Mouse (Mus musculus) CD4-positive helper T cell, adult 2 months (primary cell): ENCODE measurements around the gene Cpeb3.
"Not testable (repeated sequence)": the region's sequence is repeated elsewhere in the genome, so short reads cannot be mapped to it uniquely, and the experiment has no call there.

ENCODE experiments used
- DNase-seq: peaks from one replicate; pipeline ENCODE4 v3.0.0-alpha.2; 2012; ENCODE audit warnings: low read depth, missing footprints, low spot score

Gene Cpeb3

DNA sequence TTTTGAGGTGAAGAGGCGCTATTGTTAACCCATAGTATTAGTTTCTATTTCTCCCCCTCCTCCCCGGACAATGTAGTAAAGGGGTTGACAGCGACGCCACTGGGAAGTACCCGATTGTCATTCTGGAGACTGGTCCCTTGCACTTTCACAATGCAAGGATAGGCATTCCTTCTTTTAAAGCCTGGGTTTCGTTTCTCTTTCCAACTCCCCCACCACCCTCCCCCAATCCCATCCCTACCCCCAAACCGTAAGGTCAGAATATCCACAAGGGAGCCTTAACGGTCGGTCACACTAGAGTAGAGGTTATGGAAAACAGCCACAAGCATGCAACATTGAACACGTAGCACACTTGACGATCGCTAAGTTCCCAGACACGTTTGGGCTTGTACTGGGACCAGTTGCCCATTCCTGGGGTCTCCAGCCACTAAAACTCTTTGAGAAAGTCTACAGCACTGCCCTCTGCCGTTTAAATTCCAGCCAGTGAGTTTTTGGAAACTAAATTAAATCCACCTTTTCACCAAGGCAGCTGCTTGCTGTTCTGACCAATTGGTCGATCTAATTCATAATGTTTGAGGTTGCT is at the start of gene Cpeb3:
Gene Cpeb3, minus strand, starts transcription at position 426 of the 580 bp plus-strand sequence.
- DNase-seq = peak; percentile 55

DNA sequence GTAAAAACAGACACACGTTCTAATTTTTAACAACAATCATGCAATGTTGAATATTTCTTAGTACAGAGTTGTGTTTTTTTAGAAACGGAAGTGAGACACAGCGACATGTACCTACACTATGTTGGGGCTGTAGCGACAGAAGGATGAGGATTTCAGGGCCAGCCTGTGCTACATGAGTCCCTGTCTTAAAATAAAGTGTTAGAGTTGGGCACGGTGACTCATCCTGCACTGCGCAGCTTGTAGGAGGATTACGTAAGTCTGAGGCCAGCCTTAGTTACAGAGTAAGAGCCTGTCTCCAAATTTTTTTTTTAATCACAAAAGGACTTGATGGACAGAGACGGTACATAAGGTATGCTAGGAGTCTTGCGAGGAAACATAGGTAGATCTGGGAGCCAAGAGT is 46.9 kb upstream of the Cpeb3 start:
- DNase-seq = no peak

DNA sequence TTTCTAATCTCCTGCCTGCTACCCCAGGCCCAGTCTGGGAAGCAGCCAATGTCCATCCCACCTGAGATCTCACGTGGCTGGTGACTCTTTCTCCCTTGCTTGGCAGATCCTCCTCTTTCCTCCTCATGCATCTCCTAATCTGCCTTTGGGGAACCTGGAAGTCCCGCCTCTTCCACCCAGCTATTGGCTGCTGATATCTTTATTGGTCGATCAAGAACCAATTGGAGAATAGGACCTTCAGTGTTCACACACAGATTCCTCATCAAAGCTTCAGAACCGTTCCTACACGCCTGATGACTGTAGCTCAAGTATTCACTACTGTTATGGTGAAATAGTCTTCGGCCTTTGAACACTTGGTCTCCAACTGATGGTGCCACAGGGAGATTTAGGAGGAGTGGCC is 43.7 kb upstream of the Cpeb3 start:
- DNase-seq = no peak

DNA sequence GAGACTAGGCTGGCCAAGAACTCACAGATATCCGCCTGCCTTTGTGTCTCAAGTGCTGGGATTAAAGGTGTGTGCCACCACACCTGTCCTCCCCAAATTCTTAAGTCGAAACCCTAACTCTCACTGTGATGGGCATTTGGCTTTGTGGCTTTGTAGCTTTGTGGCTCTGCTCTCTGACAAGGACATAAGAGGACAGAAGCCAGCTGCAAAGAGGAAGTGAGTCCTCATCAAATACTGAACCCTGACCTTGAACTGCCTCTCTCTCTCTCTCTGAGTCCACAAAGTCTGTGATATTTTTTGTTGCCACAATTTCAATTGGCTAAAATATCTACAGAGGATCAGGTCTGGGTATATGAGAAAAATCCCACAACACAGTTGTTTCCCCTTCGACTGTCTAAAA is 39.8 kb upstream of the Cpeb3 start:
- no peak for DNase-seq

DNA sequence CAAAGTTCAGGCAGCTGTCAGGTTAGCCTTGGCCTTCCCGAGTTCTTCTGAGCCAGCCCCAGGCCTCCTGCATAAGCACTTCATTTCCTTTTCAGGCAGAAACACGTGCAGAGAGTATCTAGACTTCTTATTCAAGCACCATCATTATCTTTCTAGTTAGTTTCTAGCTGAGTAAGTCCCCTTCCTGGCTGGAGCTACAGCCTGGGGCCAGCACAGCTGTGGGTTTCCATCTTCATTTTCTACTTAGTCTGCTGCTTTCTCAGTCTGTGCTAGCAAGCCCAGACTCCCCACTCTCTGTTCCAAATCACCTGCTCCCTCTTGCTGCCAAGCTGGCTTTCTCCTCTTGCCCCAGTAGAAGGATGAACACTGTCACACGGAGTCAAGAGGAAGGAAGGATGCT is 38.5 kb upstream of the Cpeb3 start:
- DNase-seq = no peak

DNA sequence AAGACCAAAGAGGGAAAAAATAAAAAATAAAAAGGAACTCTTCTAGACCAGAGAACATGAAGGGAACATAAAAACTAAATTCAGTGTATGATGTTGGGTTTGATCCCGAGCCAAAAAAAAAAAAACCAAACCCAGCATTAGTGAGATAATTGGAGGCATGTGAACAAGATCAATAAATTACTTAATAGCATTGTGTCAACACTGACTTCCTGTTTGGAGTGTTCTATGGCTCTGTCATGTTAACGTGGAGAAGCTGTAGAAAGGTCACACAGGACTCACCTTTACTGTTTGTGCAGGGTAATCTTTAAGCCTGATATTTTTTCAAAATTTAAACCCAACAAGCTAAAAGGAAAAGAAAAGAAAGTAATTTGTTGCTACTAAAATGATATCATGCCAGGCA is 34.3 kb upstream of the Cpeb3 start:
- no peak for DNase-seq

DNA sequence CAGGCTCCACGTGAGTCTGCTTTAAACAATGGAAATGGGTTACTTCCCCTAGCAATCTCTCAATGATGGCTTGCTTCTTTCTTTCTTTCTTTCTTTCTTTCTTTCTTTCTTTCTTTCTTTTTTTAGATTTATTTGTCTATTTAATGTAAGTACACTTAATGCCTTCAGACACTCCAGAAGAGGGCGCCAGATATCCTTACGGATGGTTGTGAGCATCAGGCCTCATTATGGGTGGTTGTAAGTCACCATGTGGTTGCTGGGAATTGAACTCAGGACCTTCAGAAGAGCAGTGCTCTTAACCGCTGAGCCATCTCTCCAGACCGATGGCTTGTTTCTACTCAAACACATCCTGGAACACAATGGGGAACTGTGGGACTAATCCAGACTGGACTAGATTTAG is 32.8 kb upstream of the Cpeb3 start:
- no peak for DNase-seq

DNA sequence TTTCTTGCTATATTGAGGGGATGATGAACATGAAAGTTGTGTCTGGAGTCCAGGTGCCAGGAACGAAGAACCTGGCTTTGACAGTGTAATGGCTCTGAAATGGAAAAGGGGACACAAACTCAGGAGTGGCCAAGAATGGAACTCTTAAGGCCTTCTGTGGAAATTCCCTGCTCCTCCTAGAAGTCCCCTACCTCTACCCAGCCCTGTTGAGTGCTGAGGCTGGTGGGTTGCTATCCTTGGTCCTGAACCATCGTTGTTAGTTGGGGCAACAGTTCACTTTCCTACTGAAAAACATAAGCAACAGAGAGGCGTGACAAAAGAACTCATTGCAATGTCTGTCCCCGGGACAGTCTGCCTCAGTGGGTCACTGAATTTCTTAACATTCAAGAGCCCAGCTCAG is 30.7 kb upstream of the Cpeb3 start:
- DNase-seq = no peak

DNA sequence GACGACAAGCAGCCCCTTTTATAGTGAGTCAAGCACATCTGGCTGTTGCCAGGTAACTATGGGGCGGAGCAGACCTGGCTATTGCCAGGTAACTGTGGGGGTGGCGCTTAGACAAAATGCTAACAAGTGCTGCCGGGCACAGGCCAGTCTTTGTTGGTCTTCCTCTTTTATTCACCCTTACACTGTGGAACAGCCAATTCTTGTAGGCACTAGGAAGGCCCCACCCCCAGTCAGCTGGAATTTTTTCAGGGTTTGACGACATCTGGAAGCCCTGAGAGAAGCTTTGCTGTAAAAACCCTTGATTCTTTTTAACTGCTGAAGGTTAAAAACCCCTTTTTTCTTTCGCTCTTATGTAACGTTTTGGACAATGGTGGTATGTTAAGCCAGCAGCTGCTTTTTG is 30.2 kb upstream of the Cpeb3 start:
- DNase-seq = no peak

DNA sequence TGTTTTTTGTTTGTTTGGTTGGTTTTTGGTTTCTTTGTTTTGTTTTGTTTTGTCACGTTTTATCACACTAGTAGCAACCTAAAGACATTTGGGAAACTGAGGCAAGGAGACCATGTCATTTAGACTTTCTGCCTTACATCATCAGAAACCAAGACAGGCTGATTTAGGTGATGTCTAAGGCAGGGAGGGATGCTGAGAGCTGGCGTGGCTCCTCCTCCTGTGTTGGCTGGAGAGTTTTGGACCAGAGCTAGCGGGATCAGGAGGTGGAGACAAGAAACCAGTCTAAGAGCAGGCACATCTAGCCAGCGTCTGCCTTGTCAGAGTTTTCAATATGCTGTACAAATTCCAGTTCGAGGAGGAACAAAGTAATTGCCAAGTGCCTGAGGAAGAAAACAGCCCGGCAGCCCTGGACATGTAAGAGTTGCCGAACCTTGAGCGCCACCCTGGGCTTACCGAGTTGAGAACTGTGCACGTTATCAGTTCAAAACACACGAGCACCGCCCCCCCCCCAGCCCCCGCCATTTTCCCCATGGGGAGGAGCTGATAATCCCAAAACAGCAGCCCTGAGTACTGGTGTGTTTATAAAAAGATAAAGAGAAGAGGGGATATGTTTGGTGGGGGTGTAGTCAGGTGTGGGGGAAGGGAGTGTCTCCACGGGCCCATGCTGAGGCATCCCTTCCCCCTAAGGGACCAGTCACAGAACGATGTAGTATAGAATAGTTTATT is 29.5 kb upstream of the Cpeb3 start:
- no peak for DNase-seq

DNA sequence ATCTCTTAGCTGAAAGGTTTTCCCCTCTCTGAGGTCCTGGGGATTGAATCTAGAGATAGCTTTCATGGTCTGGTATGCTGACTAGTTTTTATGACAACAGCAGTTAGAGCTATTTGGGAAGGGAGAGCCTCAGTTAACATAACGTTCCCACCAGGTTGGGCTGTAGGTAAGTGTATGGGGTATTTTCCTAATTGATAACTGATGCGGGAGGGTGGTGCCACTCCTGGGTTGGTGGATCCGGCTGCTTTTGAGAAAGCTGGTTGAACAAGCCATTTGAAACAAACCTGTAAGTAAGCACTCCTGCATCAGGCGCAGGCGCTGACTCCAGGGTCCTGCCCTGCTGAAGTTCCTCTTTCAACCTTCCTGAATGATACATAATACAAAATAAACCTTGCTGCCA is 28.9 kb upstream of the Cpeb3 start:
- DNase-seq = no peak

DNA sequence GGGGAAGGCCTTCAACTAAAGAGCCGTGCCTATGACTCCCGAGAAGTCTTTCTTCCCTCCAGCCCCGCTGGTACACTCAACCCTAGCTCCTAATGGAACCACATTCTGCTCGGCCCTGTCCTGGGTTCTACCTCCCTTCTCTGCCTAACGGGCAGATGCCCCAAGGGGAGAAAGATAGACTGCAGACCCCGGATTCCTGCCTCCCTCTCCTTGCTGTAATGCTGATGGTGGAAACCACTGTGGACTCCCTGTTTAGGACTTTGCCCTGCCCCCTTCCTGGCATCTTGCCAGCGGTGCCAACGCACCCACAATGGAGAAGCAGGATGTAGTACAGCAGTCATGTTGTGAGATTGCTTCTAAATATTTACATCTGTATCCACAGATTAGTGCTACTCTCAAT is 27.4 kb upstream of the Cpeb3 start:
- DNase-seq = no peak

DNA sequence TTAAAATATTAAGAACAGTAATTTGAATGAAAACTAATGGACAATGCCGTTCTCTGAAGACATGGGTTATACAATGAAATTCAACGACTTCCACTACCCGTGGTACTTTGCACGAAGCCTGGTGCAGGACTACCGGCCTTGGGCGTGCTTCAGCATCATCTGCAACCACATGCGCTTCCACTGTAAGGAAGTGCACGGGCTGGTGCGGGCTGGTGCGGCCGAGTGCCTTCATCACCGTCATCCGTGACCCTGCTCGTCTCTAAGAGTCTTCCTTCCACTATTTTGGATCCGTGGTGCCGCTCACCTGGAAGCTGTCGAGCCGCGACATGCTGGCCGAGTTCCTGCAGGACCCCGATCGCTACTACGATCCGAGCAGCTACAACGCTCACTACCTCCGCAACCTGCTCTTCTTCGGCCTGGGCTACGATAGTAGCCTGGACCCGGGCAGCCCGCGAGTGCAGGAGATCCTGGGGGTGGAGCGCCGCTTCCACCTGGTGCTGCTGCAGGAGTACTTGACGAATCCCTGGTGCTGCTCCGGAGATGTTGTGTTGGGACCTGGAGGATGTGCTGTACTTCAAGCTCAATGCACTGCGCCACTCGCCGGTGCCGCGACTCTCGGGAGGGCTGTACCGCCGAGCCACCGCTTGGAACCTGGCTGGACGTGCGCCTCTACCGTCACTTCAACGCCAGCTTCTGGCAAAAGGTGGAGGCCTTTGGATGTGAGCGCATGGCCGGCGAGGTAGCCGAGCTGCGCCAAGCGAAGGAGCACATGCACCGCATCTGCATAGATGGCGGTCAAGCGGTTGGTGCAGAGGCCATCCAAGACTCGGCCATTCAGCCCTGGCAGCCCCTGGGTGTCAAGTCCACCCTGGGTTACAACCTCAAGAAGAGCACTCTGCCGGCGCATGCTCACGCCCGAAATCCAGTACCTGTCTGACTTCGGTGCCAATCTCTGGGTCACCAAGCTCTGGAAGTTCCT is 25.4 kb upstream of the Cpeb3 start:
- peak; percentile 9 for DNase-seq

DNA sequence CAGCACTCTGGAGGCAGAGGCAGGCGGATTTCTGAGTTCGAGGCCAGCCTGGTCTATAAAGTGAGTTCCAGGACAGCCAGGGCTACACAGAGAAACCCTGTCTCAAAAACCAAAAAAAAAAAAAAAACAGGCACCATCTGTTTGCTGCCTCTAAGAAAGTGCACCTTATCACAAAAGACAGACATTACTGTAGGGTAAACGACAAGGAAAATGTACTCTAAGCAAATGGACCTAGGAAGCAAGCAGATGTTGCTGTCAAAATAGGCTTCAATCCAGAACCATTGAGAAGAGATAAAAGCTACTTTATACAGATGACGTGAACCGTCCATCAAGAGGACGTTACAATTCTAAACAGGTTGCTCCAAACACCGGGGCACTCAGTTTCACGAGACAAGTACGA is 24.2 kb upstream of the Cpeb3 start:
- not testable (repeated sequence) for DNase-seq

DNA sequence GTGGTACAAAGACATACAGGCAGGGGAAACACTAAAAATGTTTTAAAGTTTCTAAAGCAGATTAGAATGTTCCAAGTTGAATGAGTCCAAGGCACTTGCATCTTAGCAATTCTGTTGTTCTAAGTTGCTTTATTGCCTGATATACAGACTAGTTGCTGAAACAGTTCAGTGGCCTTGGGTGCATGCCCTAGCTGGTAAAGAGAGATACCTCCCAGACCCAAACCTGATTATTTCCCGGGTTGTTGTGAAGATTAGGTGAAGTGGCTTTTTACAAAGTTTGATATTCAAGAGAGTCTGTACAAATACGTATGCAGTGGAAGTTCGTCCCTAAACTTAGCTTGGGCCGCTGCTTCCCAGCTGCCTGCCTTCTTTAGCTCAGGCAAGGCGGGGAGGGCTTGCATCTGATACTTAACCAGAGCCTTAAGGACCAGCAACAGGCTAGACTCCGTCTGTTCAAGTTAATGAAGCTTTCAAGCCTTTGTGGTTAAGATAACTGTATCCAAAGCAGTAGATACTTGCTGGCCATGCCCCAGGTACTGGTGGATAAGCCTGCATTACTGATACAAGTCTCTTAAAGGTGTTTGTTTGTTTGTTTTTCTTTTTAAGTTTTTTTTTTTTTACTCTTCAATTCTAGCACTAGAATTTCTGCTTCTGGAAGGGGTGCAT is 16.9 kb upstream of the Cpeb3 start:
- DNase-seq = no peak

DNA sequence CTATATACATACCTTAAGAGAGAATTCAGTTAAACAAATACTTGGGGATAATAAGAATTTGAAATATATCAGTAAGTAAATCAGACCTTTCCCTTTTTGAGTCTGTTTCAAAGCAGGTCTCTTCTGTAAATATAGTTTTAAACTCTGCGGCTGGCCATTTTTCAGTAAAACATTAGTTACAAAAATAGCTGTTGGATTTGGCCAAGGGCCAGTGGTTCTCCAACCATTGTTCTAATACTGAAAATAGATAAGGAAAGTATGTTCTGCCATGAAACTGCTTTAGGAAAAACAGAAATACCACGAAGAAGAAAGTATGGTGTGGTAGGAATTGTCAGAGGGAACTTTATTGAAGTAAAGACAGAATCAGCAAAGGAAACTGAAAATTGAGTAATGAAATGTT is 6.3 kb upstream of the Cpeb3 start:
- no peak for DNase-seq

DNA sequence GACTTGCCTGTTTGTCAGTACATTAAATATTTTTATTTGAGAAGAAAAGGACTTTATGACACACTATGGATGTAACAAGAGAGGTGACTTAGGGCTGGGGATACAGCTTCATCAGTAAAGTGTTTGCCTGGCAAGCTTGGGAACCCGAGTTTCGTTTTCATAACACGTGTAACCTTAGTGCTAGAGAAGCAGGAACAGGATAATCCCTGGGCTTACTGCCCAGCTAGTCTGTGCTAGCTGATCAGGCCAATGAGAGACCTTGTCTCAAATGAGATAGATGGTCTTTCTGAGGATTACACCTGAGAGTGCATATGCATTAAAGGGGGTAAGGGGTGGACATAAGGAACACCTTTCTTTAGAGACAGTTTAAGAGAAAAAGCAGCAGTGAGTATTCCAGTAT is 3.0 kb upstream of the Cpeb3 start:
- DNase-seq = no peak

DNA sequence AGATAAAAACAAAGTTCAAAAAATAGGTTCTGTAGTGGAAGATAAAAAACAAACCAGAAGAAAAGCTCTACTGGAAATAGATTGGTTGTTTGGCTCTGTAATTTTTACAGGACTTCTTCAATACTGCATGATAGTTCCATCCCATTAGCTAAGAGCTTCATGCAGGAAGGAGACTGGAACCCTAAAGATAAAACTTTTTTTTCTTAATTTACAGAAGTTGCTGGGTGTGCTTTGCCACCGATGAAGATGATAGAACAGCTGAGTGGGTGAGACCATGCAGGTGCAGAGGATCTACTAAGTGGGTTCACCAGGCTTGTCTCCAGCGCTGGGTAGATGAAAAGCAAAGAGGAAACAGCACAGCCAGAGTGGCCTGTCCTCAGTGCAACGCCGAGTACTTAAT is 2.1 kb upstream of the Cpeb3 start:
- DNase-seq = no peak

DNA sequence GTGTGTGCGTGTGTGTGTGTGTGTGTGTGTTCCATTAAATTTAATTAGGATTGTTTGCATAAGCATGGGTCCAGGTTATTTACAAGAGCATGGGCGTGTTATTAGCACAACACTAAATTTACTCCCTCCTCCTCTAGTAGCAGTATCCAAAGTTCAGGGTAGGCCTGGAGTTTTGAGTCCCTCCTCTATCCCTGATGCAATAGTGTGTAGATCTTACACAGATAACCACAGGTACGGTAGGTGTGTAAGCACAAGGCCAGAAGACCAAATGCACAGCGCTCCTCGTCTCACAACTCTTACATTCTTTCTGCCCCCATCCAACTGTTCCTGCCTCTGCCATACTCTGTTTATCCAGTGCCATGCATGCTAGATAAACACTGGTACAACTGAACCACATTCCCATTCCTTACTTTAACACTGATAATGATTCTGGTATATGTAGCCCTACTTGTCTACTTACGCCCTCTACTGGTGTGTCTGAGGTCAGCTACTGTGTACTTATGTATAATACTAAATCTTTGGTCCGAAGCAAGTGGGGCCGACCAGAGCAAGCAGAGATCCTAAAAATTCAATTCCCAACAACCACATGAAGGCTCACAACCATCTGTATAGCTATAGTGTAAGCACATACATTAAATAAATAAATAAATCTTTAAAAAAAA is 1.2 kb upstream of the Cpeb3 start:
- DNase-seq = no peak

DNA sequence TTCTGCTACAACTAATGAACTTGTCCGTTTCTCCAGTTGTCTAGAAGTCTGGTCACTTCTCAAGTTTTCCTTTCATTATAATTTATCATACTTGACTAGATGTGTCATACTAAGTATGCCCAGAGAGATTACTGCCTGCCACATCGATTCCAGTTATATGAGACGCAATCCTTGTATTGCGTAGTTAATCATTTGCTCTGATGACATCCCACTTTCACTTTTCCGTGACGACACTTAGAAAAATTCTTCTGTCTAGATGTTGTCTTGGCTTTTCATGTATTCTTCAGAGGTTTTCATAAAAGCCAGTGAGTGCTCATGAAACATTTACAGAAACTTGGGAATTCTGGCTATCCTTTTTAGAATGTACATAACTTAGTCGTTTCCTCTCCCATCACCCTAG is 585 bp upstream of the Cpeb3 start:
- no peak for DNase-seq
